Mouse (Mus musculus) spleen, adult 2 months (tissue): ENCODE measurements around the gene Tmem33. TPM values are rescaled to one million over a fixed set of nuclear protein-coding genes. Genes with fewer than 3 reads are reported as not detected.

Experiments used
- DNase-seq, 2 experiments: peaks; one replicate each; pipeline versions ENCODE4 v3.0.0 to v3.0.0-alpha.2; 2012 to 2021; ENCODE audit warnings: low spot score in 2 of 2, low read depth in 1 of 2
- H3K27ac ChIP-seq: fragments of 200-500 bp; 2 replicates; pipeline ENCODE4 v1.5.1; 2012; ENCODE audit warnings: low read length, inconsistent platforms; ENCODE audit not compliant: insufficient read depth
- H3K27me3 ChIP-seq: fragments of 200-500 bp; 2 replicates; pipeline ENCODE4 v1.6.1; 2012; ENCODE audit warnings: mild to moderate bottlenecking, moderate library complexity, low read length, inconsistent platforms; ENCODE audit not compliant: control insufficient read depth, insufficient read depth
- H3K36me3 ChIP-seq: fragments of 200-500 bp; 2 replicates; pipeline ENCODE4 v1.6.1; 2012; ENCODE audit warnings: mild to moderate bottlenecking, low read length, inconsistent platforms; ENCODE audit not compliant: control insufficient read depth, insufficient read depth
- H3K4me1 ChIP-seq: fragments of 200-500 bp; 2 replicates; pipeline ENCODE4 v1.6.1; 2011; ENCODE audit warnings: inconsistent platforms; ENCODE audit not compliant: control insufficient read depth, insufficient read depth, insufficient read length
- H3K4me3 ChIP-seq: fragments of 200-500 bp; 2 replicates; pipeline ENCODE4 v1.5.1; 2011; ENCODE audit warnings: mild to moderate bottlenecking, inconsistent platforms; ENCODE audit not compliant: insufficient read depth, insufficient read length; ENCODE audit errors: extremely low read depth
- CTCF ChIP-seq: fragments of 200-500 bp; IDR thresholded peaks from 2 replicates; pipeline ENCODE4 v1.5.1; 2011; ENCODE audit warnings: mild to moderate bottlenecking, inconsistent platforms; ENCODE audit not compliant: insufficient read depth, insufficient read length, insufficient replicate concordance; ENCODE audit errors: extremely low read depth
- POLR2A ChIP-seq: fragments of 200-500 bp; IDR thresholded peaks from 2 replicates; pipeline ENCODE4 v1.6.1; 2011; ENCODE audit warnings: low read depth, low read length, inconsistent platforms
- WGBS: fragments of 180-500 bp; shearing (Covaris S2); methylation state at CpG from one replicate; pipeline ENCODE4 v1.1.7; 2018; 5-methylcytosine and 5-hydroxymethylcytosine counted together
- polyA plus RNA-seq: library from polyadenylated mRNA; depleted of rRNA; stranded (reverse); fragments of >200 nt; gene quantifications from 2 replicates; pipeline ENCODE4 v1.2.3, GENCODE M21; 2012

Tmem33 gene
- polyA plus RNA-seq, 1 experiment: 56.6 TPM

DNA sequence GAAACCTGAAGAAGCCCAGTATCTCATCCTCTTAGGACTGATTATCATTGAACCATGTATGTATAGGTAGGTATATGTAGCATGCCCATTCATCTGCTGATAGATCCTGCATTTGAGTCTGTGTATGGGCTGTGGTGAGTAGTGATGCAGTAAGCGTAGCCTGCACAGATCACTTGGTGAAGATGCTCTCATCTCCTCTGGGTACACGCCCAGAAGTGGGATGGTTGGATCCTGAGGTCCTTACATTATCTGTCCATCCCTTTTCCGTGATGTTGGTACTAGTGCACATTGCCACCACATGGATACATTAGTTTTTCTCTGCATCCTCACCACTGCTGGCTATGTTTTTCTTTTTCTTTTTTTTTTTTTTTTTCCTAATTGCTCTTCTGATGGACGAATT, 19.5 kb downstream of the Tmem33 start:
- Histone ChIP-seq H3K27me3 (no peaks in the 10 kb centered on the region), H3K4me1 (no peaks in the 10 kb centered on the region), H3K4me3 (no peak overlapping the region), H3K36me3 (peaks cover 6% of the 10 kb centered on the region; the same call in 1 of the 2 replicates), H3K27ac (no peak overlapping the region)
- no peak for DNase-seq
- 90% methylated on average over 4 of the region's 4 CpGs for WGBS
- no peak for TF ChIP-seq CTCF

DNA sequence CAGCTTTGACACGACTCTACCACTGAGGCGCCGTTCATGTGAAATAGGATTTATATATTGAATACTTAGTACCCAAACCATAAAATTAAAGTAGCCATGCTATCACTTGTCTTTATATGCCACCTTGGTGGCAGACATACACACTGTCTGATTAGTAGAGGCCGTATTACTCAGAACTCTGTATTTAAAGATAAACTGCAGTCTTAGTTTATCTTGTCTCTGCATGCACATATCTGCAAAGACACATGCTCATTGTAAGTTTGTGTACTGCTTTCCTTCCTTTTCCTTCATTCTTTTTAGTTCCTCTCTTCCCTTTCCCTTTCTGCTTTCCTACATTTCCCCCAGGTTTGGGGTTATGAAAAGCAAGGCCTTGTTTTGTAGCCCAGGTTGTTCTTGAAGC, 20.0 kb downstream of the Tmem33 start:
- no peaks in the 10 kb centered on the region for H3K27me3 ChIP-seq
- no peak overlapping the region for H3K27ac ChIP-seq
- H3K36me3 ChIP-seq: peaks cover 10% of the 10 kb centered on the region; the same call in 1 of the 2 replicates
- TF ChIP-seq POLR2A (no peak), CTCF (no peak)
- no peak for DNase-seq
- no peaks in the 10 kb centered on the region for H3K4me1 ChIP-seq
- H3K4me3 ChIP-seq: no peak overlapping the region
- 92% methylated on average over 4 of the region's 4 CpGs for WGBS

DNA sequence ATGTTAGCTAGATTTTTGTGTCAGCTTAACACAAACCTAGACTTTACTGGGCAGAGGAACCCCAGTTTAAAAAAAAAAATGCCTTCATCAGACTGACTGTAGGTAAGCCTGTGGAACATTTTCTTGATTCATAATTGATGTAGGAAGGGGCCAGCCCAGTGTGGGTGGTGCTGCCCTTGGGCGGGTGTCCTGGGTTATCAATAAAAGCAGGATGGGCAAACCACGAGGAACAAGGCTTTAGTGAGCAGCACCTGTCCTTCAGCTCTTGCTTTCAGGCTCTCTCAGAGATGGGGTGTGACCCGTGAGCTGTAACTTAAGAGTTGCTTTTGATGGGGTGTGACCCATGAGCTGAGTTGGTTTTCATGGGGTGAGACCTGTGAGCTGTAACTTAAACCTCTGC, 34.7 kb downstream of the Tmem33 start:
- 76% methylated on average over 3 of the region's 3 CpGs for WGBS

DNA sequence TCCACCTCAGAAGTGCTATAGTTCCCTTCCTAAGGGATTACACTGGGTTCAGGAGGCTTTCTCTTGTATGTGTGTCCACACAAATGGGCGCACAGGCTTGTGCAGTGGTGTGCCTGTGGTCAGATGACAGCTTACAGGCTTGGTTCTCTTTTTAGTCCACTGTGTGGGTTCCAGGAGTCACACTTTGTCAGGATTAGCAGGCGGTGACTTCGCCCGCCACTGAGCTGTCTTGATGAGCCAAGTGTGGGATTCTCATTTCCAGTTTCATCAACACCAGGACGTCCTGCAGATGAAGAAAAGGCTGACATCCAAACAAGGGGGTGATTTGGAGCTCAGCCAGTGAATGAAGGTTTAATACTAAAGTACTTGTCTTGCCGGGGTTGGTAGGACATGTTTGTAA, 35.3 kb downstream of the Tmem33 start:
- Histone ChIP-seq H3K27ac (no peak overlapping the region), H3K27me3 (no peaks in the 10 kb centered on the region), H3K36me3 (peaks cover 6% of the 10 kb centered on the region; the same call in 1 of the 2 replicates), H3K4me1 (no peaks in the 10 kb centered on the region), H3K4me3 (no peak overlapping the region)
- WGBS: 86% methylated on average over 6 of the region's 6 CpGs
- DNase-seq: no peak
- no peak for TF ChIP-seq CTCF
- no peak for TF ChIP-seq POLR2A

More for the DNA sequence above, 34.7 kb downstream of the Tmem33 start:
- Histone ChIP-seq H3K27ac (no peak overlapping the region), H3K4me3 (no peak overlapping the region), H3K36me3 (peaks cover 6% of the 10 kb centered on the region), H3K27me3 (no peaks in the 10 kb centered on the region), H3K4me1 (no peaks in the 10 kb centered on the region)
- no peak for DNase-seq
- TF ChIP-seq CTCF (no peak), POLR2A (no peak)

DNA sequence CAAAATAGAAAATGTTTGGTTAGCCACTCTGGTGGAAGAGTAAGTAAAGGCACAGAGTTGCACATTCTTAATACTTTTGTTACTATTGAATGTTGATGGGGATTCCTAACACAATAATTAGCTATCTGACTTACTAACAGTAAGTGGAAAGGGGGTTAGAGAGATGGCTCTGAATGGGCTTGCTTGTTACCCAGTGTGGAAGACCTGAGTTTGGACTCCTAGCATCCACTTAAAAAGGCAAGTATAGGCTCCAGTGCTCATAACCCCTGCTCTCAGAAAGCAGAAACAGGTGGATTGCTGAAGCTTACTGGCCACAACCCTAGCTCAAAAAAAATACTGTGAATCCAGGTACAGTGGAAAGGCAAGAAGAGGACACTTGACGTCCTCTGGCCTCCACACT, 35.8 kb downstream of the Tmem33 start:
- no peak for DNase-seq
- H3K4me3 ChIP-seq: no peak overlapping the region
- no peak overlapping the region for H3K27ac ChIP-seq
- no peaks in the 10 kb centered on the region for H3K27me3 ChIP-seq
- TF ChIP-seq CTCF (no peak), POLR2A (no peak)
- peaks cover 6% of the 10 kb centered on the region; the same call in 1 of the 2 replicates for H3K36me3 ChIP-seq
- 98% methylated on average over 1 of the region's 1 CpGs for WGBS
- H3K4me1 ChIP-seq: no peaks in the 10 kb centered on the region

DNA sequence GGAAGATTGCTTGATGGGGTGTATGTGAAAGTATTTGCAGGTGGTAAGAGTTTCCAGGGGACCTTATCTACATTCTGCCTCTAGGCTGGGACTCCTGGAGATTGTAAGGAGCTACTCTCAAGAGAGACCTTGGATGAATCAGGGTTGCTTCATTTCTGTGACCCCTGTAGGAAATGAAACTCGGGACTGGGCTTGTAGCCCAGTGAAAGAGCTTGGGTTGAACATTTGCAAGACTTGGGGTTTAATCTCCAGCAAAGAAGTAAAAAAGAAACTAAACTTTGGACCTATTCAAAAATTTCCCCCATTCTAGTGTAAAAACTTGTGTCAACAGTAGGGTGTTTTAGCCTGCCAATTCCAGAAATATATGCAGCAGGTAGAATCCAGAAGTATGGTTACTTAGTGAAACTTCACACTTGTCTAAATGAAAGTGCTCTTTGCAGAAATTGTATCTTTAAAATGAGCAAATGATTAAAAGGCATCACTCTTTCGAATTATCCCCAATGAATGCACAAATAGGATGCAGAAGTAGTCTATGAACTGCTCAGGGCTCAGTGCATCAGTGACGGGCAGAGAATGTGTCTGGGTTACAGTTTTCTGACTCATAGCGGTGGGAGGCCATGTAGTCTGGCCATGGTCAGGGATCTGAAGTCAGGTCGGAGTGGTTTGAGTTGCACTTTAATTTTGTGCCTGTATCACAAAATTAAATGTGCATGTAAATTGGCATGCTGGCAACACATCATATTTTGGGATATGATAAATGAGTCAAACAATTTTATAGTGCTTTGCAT, 36.9 kb downstream of the Tmem33 start:
- no peaks in the 10 kb centered on the region for H3K4me1 ChIP-seq
- H3K36me3 ChIP-seq: peaks cover 6% of the 10 kb centered on the region; the same call in 1 of the 2 replicates
- WGBS: 87% methylated on average over 5 of the region's 5 CpGs
- H3K27ac ChIP-seq: no peak overlapping the region
- no peak overlapping the region for H3K4me3 ChIP-seq
- no peak for DNase-seq
- H3K27me3 ChIP-seq: no peaks in the 10 kb centered on the region
- no peak for TF ChIP-seq CTCF
- no peak for TF ChIP-seq POLR2A

DNA sequence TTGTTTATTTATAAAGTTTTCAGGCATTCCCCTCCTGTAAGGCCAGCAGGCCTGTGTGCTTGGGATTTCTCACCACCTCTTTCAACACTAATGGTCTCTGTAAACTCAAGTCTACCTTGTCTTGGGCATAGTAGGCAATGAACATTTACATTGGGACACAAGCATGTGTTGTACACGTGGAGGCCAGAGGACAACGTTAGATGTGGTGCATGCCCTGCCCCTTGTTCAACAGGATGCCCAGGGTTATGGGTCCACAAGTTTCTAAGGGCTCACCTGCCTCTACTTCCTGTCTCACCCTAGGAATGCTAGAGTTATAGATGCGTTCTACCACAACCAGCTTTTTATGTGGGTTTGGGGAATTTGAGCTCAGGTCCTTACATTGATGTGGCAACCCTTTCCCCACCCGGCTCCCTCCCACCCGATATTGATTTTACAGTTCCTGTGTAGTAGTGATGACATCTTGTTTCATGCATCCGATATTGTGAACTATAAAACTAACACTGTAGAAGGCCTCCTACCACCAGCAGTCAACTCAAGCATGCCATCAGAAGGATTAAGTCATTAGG, 39.6 kb downstream of the Tmem33 start:
- H3K4me3 ChIP-seq: no peak overlapping the region
- H3K27ac ChIP-seq: no peak overlapping the region
- H3K27me3 ChIP-seq: no peaks in the 10 kb centered on the region
- no peaks in the 10 kb centered on the region for H3K4me1 ChIP-seq
- TF ChIP-seq CTCF: no peak
- no peak for TF ChIP-seq POLR2A
- 66% methylated on average over 6 of the region's 6 CpGs for WGBS
- DNase-seq: no peak
- peaks cover 2% of the 10 kb centered on the region; the same call in 1 of the 2 replicates for H3K36me3 ChIP-seq
